Mouse (Mus musculus) adrenal gland, postnatal 25 days (tissue): ENCODE measurements around the gene Recql5. TPM values are rescaled to one million over a fixed set of nuclear protein-coding genes. Genes with fewer than 3 reads are reported as not detected.

ENCODE experiments used
- DNase-seq: peaks from one replicate; pipeline ENCODE4 v3.0.0; 2021; ENCODE audit warnings: mixed read lengths
- total RNA-seq: library from RNA; stranded (reverse); gene quantifications from 2 replicates; pipeline ENCODE4 v1.2.3, GENCODE M21; 2021

Recql5 gene
- total RNA-seq, 1 experiment from 2014 or later: 37.1 TPM

GRCm38 (mm10) chr11:115900561-115901337 lies 32.5 kb downstream of the Recql5 start:
- DNase-seq: no peak

GRCm38 (mm10) chr11:115899486-115900266 lies 33.6 kb downstream of the Recql5 start, which contains the start of gene Smim5:
Smim5 (plus strand) TSS chr11:115899966.
- DNase-seq: no peak

- DNase-seq: peak; percentile 34
Measured at GRCm38 (mm10) chr11:115898886-115899285, 34.4 kb downstream of the Recql5 start.

- DNase-seq: no peak
Measured at GRCm38 (mm10) chr11:115898446-115898845, 34.8 kb downstream of the Recql5 start.

- no peak for DNase-seq
Measured at GRCm38 (mm10) chr11:115894755-115895520, 38.3 kb downstream of the Recql5 start.

- no peak for DNase-seq
Measured at GRCm38 (mm10) chr11:115893071-115893470, 40.2 kb downstream of the Recql5 start.

GRCm38 (mm10) chr11:115892213-115892612 lies 41.1 kb downstream of the Recql5 start:
- DNase-seq: no peak

- no peak for DNase-seq
Measured at GRCm38 (mm10) chr11:115889159-115889558, 44.1 kb downstream of the Recql5 start.

- DNase-seq: no peak
Measured at GRCm38 (mm10) chr11:115888020-115888419, 45.3 kb downstream of the Recql5 start.

- peak; percentile 25 for DNase-seq
Measured at GRCm38 (mm10) chr11:115886446-115886845, 46.8 kb downstream of the Recql5 start.

- no peak for DNase-seq
Measured at GRCm38 (mm10) chr11:115885281-115885680, 48.0 kb downstream of the Recql5 start.

- no peak for DNase-seq
Measured at GRCm38 (mm10) chr11:115884361-115884760, 48.9 kb downstream of the Recql5 start.

- DNase-seq: no peak
Measured at GRCm38 (mm10) chr11:115883251-115883650, 50.0 kb downstream of the Recql5 start.

GRCm38 (mm10) chr11:115881002-115881401 lies 52.3 kb downstream of the Recql5 start:
- peak; percentile 62 for DNase-seq

GRCm38 (mm10) chr11:115878071-115878470 lies 55.2 kb downstream of the Recql5 start:
- DNase-seq: no peak

GRCm38 (mm10) chr11:115877174-115877755 lies 56.0 kb downstream of the Recql5 start:
- DNase-seq: no peak

- no peak for DNase-seq
Measured at GRCm38 (mm10) chr11:115876438-115876837, 56.8 kb downstream of the Recql5 start.

GRCm38 (mm10) chr11:115875935-115876334 lies 57.3 kb downstream of the Recql5 start:
- DNase-seq: no peak

GRCm38 (mm10) chr11:115872437-115872836 lies 60.8 kb downstream of the Recql5 start:
- DNase-seq: no peak

GRCm38 (mm10) chr11:115869393-115869792 lies 63.9 kb downstream of the Recql5 start:
- no peak for DNase-seq

- DNase-seq: no peak
Measured at GRCm38 (mm10) chr11:115863895-115864294, 69.4 kb downstream of the Recql5 start.
